Mouse (Mus musculus): ENCODE data around the gene Adgrb3.

GRCm38 (mm10) chr1:25745575-25745974 is 83.9 kb downstream of the Adgrb3 start:
- no peak for TF ChIP-seq POLR2A (IDR thresholded peaks at IDR 0.05; ENCODE audit: insufficient read depth, low read depth, low read length)
- no peak for TF ChIP-seq CTCF (IDR thresholded peaks at IDR 0.05; ENCODE audit: insufficient read depth, low read depth, low read length)

Measured in olfactory bulb, adult 2 months (tissue).